Mouse (Mus musculus) cerebellum, postnatal 36 days (tissue): ENCODE data around the gene Tmem25.
"Not testable (repeated sequence)": the region's sequence is repeated elsewhere in the genome, so short reads cannot be mapped to it uniquely, and the experiment has no call there.

Experiments used
- DNase-seq, 2 experiments: peaks; one replicate each; pipeline ENCODE4 v3.0.0; 2021 to 2022; ENCODE audit warnings: mixed read lengths in 2 of 2

Tmem25 gene

DNA sequence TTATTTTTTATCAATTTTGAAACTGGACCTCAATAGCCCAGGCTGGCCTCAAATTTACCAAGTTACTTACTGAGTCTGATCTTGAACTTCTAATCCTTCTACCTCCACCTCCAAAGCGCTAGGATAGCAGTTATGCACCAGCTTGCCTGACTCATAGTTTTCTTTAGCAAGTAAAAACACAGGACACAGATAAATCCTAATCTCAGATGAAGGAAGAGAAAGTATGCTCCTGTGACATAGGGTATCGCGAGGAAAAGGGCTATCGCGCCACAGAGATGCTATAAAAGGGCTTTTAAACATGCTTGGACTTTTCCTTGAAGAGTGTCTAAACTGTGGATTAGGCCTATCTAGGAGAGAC lies 26.7 kb downstream of the Tmem25 start:
- DNase-seq: no peak

DNA sequence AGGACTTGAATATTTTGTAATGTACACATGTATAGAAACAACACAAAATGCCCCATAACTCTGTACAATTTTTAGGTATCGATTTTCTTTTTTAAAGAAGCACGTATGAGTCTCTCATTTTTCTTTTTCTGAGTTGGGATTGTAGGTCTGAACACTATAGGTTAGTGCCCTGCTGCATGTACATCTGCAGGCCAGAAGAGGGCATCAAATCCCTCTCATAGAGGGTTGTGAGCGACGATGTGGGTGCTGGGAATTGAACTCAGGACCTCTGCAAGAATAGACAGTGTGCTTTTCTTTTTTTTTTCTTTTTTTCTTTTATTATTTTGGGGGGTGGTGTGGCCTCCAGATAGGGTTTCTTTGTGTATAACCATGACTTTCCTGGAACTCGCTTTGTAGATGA lies 27.7 kb downstream of the Tmem25 start:
- no peak for DNase-seq

DNA sequence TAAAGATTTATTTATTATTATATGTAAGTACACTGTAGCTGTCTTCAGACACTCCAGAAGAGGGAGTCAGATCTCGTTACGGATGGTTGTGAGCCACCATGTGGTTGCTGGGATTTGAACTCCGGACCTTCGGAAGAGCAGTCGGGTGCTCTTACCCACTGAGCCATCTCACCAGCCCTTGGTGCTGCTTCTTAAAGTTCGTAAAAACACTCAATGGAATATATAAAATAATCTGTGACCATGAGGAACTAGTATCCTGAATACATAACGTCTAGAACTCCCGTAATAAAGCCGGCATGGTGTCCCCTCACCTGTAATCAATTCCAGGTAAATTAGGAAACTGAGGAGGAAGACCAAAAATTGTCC lies 31.1 kb downstream of the Tmem25 start:
- not testable (repeated sequence) for DNase-seq

DNA sequence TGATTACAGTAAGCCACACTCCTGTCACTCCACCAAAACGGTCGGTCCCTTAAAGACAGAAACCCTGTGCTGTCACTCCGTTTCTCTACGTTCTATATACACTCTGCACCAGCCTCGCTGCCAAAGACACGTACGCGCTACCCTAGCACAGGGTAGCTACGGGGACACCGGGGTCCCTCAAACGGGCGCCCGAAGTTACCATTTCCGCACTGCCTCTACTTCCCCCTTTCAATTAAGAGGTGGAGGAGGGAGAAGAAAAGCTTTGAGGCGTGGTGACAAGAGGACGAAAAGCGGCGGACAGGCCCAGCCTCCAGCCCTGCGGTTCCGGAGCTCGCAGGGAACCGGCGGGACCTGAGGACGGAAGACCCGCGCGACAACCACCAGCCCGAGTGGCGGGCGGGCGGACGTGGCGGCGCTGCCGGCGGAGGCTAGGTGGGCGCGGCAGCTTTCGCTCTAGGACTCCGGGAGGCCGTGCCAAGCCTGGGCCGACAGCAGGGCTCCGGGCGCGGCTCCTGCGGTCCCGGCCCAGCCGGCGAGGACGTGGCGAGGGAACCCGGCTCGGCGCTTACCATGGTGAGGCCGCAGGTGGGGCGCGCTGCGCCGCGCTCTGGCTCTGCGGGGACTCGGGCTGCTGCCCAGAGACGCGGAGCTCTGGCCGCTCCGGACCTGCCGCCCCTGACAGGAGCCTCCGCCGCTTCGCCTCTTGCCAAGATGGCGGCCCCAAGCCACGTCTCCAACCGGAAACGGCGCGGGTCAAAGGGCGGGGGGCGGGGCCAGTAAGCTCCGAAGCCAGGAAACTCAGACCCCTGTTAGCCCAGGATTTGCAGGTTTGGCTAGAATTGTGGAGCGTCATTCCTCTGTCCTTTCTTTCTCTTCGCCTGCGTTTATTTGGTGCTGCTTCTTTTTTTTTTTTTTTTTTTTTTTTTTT lies 31.7 kb downstream of the Tmem25 start, which contains the start of the genes Arcn1 and Ift46:
Arcn1 (minus strand) TSS at position 745 of the 928 bp plus-strand sequence.
Ift46 (plus strand) TSS at position 808 of the 928 bp plus-strand sequence.
- peak; percentile 83 to 84 for DNase-seq

DNA sequence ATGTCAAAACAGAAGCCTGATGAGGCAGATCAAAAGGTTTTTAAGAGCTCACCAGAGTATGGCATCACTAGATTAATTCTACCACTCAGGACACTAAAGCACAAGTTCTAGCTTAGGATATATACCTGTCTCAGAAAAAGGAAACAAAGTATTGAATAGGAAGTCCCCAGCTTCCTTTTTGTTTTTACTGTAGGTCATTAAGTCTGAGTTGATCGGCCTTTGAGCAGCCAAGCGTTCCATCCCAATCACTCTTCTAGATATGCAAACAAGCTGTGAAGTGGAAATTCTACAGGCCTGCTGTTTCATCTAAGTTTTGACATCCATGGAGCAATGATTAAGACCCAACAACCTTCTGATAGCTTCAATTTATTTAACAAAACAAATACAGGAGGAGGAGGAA lies 38.2 kb downstream of the Tmem25 start:
- no peak for DNase-seq

DNA sequence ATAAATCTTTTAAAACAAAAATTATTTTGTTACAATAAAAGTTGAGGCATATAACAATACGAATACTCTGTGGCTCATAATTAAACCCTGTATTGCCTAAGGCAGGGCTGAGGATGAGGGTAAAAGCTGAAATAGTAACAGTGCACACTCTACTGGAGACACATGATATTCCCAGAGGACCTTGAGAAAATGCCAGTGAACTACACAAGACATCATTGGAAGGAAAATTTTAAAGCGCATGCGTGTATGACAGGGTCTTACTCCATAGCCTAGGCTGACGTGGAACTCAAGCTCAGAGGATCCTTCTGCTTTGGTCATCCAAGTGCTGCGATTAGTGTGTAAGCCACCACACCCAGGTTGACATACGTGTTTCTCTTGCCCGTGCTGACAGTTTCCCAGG lies 50.6 kb downstream of the Tmem25 start:
- DNase-seq: no peak

DNA sequence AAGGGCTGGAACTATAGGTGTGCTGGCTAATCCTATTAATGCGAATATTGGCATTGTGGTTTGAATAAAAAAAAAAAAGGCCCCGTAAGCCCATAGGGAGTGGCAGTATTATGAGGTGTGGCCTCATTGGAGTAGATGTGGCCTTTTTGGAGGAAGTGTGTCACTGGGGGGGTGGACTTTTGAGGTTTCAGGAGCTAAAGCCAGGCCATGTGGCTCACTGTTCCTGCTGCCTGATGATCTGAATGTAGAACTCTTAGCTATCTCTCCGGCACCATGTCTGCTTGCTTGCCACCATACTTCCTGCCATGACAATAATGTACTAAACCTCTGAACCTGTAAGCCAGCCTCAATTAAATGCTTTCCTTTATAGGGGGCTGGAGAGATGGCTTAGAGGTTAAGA lies 51.8 kb downstream of the Tmem25 start:
- no peak for DNase-seq

DNA sequence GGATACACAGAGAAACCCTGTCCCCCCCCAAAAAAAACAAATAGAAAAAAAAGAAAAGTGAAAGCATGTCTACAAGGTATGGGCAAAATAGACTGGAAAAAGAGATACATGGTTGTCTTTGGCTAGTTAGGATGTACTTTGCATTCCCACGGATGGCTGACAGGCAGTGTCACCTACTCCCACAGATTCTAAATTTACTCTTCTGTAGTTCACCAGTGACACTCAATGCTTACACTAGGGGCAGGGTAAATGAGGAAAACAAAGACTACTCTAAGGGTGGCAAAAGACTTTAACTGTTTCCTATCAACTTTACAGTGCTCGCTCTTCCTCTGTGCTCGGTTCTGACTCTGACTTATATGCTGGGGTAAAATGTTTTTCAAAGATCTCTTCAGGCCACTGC lies 52.4 kb downstream of the Tmem25 start:
- no peak for DNase-seq

DNA sequence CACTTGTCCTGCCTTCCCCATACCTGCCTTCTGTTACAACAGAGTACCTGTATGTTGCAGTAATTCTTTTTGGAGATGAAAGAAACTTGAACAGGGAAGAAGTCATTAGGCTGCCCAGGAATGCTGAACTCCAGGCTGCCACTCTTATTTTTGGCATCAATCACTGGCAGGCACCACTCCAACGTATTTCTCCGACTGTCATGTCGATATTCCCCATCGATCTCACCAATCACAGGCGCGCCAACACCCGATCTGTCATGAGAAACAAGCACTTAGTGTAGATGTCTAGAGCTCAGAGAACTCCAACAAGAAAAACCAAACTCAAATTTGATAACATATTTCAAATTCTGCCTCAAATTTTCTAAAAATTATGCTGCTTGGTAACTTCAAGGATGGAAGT lies 53.7 kb downstream of the Tmem25 start:
- no peak for DNase-seq
